Mouse (Mus musculus) midbrain, embryonic 12.5 days (tissue): ENCODE measurements at regions not wholly inside any gene's neighbourhood (a gene's known extent, or its start where the extent isn't known, plus 50 kb on each side); places are given as distances from the start of the nearest gene placed in this dataset.

Source experiments
- ATAC-seq: fragments of 200-750 bp; cut with Nextera tagmentation; 2 replicates; pipeline ENCODE4 v1.8.0; 2017; ENCODE audit warnings: low read depth, moderate TSS enrichment, moderate library complexity; ENCODE audit not compliant: low FRiP score
- H3K27ac ChIP-seq: fragments of 300-500 bp; sonication (generic); replicated peaks from 2 replicates; pipeline ENCODE4 v1.5.1; 2016; ENCODE audit warnings: mild to moderate bottlenecking
- H3K27me3 ChIP-seq: fragments of 300-500 bp; sonication (generic); 2 replicates; pipeline ENCODE4 v1.6.1; 2016; ENCODE audit warnings: mild to moderate bottlenecking
- H3K36me3 ChIP-seq: fragments of 300-500 bp; sonication (generic); 2 replicates; pipeline ENCODE4 v1.6.1; 2016
- H3K4me1 ChIP-seq: fragments of 300-500 bp; sonication (generic); 2 replicates; pipeline ENCODE4 v1.6.1; 2016
- H3K4me2 ChIP-seq: fragments of 300-500 bp; sonication (generic); replicated peaks from 2 replicates; pipeline ENCODE4 v1.6.1; 2016; ENCODE audit warnings: mild to moderate bottlenecking, moderate library complexity
- H3K4me3 ChIP-seq: fragments of 300-500 bp; sonication (generic); 2 replicates; pipeline ENCODE4 v1.5.1; 2016; ENCODE audit warnings: mild to moderate bottlenecking
- H3K9ac ChIP-seq: fragments of 300-500 bp; sonication (generic); replicated peaks from 2 replicates; pipeline ENCODE4 v1.6.1; 2016; ENCODE audit warnings: mild to moderate bottlenecking, moderate library complexity
- H3K9me3 ChIP-seq: fragments of 300-500 bp; sonication (generic); 2 replicates; pipeline ENCODE4 v1.6.1; 2016; ENCODE audit warnings: mild to moderate bottlenecking
- WGBS: fragments of 180-500 bp; shearing (Covaris S2); methylation state at CpG from one replicate; pipeline ENCODE4 v1.1.7; 2016; 5-methylcytosine and 5-hydroxymethylcytosine counted together

- H3K4me1 ChIP-seq, result peaks cover 39% of the 10 kb centered on the region
Observed at GRCm38 (mm10) chr3:149330716-149331115, 340.4 kb upstream of the Adgrl2 start.

GRCm38 (mm10) chr3:149330041-149330440 is 339.7 kb upstream of the Adgrl2 start:
- Histone ChIP-seq H3K4me3 (no peak overlapping the region), H3K36me3 (no peaks in the 10 kb centered on the region), H3K4me2 (no peak overlapping the region), H3K27ac (no peak overlapping the region), H3K4me1 (peaks cover 37% of the 10 kb centered on the region), H3K9ac (no peak overlapping the region), H3K9me3 (no peaks in the 10 kb centered on the region), H3K27me3 (peaks cover 12% of the 10 kb centered on the region)
- no peak for ATAC-seq
- 66% methylated on average over 10 of the region's 10 CpGs for WGBS

More at GRCm38 (mm10) chr3:149330716-149331115, 340.4 kb upstream of the Adgrl2 start:
- 53% methylated on average over 10 of the region's 10 CpGs for WGBS
- no peak for ATAC-seq
- peak overlapping the region; percentile 52 for H3K27ac ChIP-seq
- no peak overlapping the region for H3K4me2 ChIP-seq
- H3K9me3 ChIP-seq, result no peaks in the 10 kb centered on the region
- H3K36me3 ChIP-seq, result no peaks in the 10 kb centered on the region
- peaks cover 14% of the 10 kb centered on the region for H3K27me3 ChIP-seq
- no peak overlapping the region for H3K4me3 ChIP-seq
- no peak overlapping the region for H3K9ac ChIP-seq

- H3K36me3 ChIP-seq, result no peaks in the 10 kb centered on the region
- peaks cover 8% of the 10 kb centered on the region; the same call in 1 of the 2 replicates for H3K27me3 ChIP-seq
- H3K9me3 ChIP-seq, result no peaks in the 10 kb centered on the region
- H3K4me1 ChIP-seq, result peaks cover 36% of the 10 kb centered on the region
- no peak overlapping the region for H3K9ac ChIP-seq
- H3K4me3 ChIP-seq, result no peak overlapping the region
- H3K27ac ChIP-seq, result no peak overlapping the region
- no peak for ATAC-seq
- WGBS, result 84% methylated on average over 6 of the region's 6 CpGs
- no peak overlapping the region for H3K4me2 ChIP-seq
Observed at GRCm38 (mm10) chr3:149329615-149330014, 339.3 kb upstream of the Adgrl2 start.

DNA sequence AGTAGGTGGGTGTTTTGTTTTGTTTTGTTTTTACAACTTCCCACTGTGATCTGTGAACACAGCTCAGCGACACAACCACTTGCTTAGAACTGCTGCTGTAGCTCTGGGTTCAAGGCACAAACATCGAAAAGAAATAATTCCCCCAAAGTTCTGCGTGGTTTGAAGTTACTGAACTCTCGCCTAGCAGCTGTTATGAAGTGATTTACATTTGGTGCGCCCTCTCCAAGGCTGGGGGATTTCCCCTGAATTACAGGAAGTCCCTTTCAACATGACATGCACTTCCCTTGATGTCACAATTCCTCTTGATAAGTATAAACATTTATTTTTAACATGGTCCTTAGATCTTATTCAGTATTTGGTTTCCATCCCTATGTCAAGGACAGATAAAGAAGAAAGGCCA is 336.3 kb upstream of the Adgrl2 start:
- peaks cover 21% of the 10 kb centered on the region for H3K4me1 ChIP-seq
- WGBS, result 67% methylated on average over 5 of the region's 5 CpGs

GRCm38 (mm10) chr3:149324088-149324487 is 333.7 kb upstream of the Adgrl2 start:
- ATAC-seq, result no peak
- H3K4me3 ChIP-seq, result no peak overlapping the region
- H3K4me2 ChIP-seq, result no peak overlapping the region
- no peak overlapping the region for H3K27ac ChIP-seq
- H3K9me3 ChIP-seq, result no peaks in the 10 kb centered on the region
- no peak overlapping the region for H3K9ac ChIP-seq
- H3K36me3 ChIP-seq, result no peaks in the 10 kb centered on the region
- WGBS, result 81% methylated on average over 2 of the region's 2 CpGs
- H3K27me3 ChIP-seq, result no peaks in the 10 kb centered on the region
- peaks cover 9% of the 10 kb centered on the region; the same call in 1 of the 2 replicates for H3K4me1 ChIP-seq

More for the DNA sequence above, 336.3 kb upstream of the Adgrl2 start:
- Histone ChIP-seq H3K4me3 (no peak overlapping the region), H3K4me2 (no peak overlapping the region), H3K9ac (no peak overlapping the region), H3K27ac (no peak overlapping the region), H3K36me3 (no peaks in the 10 kb centered on the region), H3K27me3 (no peaks in the 10 kb centered on the region), H3K9me3 (no peaks in the 10 kb centered on the region)
- no peak for ATAC-seq

DNA sequence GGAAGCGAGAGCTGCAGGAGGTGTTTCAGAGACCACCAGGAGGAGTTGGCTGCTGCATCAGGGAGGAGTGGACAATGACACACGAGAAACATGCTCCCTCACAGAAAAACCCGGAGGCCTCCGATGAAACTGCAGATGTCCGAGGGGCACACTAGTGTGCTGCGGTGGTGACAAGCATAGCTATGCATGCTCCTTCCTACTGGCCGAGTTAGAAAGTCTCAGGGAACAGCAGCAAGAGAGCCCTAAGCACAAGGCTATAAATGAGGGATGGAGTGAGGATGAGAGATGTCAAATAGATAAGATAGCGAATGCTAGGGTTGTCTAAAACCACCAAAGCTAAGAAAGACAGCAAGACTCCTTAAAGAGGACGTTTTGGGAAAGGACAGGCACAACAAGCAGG is 328.4 kb upstream of the Adgrl2 start:
- Histone ChIP-seq H3K36me3 (no peaks in the 10 kb centered on the region), H3K4me2 (no peak overlapping the region), H3K27ac (no peak overlapping the region), H3K9ac (no peak overlapping the region), H3K4me3 (no peak overlapping the region), H3K4me1 (peaks cover 8% of the 10 kb centered on the region), H3K27me3 (no peaks in the 10 kb centered on the region), H3K9me3 (no peaks in the 10 kb centered on the region)
- 70% methylated on average over 9 of the region's 9 CpGs for WGBS
- no peak for ATAC-seq

GRCm38 (mm10) chr3:149314258-149314657 is 323.9 kb upstream of the Adgrl2 start:
- Histone ChIP-seq H3K4me1 (peaks cover 11% of the 10 kb centered on the region), H3K27ac (no peak overlapping the region), H3K4me3 (no peak overlapping the region), H3K27me3 (no peaks in the 10 kb centered on the region), H3K4me2 (no peak overlapping the region), H3K36me3 (no peaks in the 10 kb centered on the region), H3K9me3 (0 out of 2 replicates have a peak, but pooled peaks cover 3% of the 10 kb centered on the region), H3K9ac (no peak overlapping the region)
- no peak for ATAC-seq
- WGBS, result 37% methylated on average over 4 of the region's 4 CpGs

DNA sequence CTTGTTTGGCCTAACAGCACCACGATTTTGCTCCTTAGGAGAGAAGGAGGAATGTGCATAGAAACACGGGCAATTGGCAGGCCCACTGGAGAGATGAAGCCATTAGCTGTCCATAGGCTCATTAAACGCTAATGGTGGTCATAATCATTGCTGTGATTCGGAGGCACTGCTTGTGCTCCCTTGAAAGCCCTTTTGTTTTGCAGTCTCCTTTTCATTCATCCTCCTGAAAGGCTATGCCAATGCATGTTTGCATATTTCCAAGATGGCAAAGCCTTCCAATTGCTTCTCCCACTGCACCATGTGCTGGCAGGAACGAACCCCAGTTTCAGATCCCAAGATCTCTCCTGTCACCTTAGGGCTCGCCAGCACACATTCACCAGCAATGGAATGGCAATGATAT is 322.9 kb upstream of the Adgrl2 start:
- Histone ChIP-seq H3K9ac (no peak overlapping the region), H3K9me3 (0 out of 2 replicates have a peak, but pooled peaks cover 3% of the 10 kb centered on the region), H3K27me3 (peaks cover 2% of the 10 kb centered on the region), H3K36me3 (no peaks in the 10 kb centered on the region), H3K4me1 (peaks cover 11% of the 10 kb centered on the region), H3K27ac (no peak overlapping the region), H3K4me2 (no peak overlapping the region), H3K4me3 (no peak overlapping the region)
- 83% methylated on average over 6 of the region's 6 CpGs for WGBS
- ATAC-seq, result no peak

DNA sequence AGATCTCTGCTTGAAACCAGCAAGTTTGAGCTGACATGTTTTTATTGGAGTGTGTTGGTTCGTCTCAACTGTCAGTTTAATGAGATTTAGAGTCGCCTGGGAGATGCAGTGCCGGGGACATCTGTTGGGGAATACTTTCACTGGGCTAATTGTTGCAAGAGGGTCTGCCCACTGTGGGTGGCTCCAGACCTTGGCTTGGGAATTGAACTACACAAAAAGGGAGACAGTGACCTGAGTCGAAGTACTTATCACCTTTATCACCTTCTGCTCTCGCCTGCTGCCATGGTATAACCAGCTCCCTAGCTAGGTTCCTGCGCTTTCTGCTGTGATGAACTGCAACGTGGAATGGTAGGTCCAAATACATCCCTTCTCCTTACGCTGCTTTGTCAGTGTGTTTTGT is 321.2 kb upstream of the Adgrl2 start:
- H3K4me3 ChIP-seq, result no peak overlapping the region
- peaks cover 16% of the 10 kb centered on the region for H3K4me1 ChIP-seq
- no peak overlapping the region for H3K9ac ChIP-seq
- no peak for ATAC-seq
- 0 out of 2 replicates have a peak, but pooled peaks cover 3% of the 10 kb centered on the region for H3K9me3 ChIP-seq
- no peaks in the 10 kb centered on the region for H3K36me3 ChIP-seq
- H3K27ac ChIP-seq, result no peak overlapping the region
- WGBS, result 93% methylated on average over 8 of the region's 8 CpGs
- H3K27me3 ChIP-seq, result peaks cover 7% of the 10 kb centered on the region
- no peak overlapping the region for H3K4me2 ChIP-seq

DNA sequence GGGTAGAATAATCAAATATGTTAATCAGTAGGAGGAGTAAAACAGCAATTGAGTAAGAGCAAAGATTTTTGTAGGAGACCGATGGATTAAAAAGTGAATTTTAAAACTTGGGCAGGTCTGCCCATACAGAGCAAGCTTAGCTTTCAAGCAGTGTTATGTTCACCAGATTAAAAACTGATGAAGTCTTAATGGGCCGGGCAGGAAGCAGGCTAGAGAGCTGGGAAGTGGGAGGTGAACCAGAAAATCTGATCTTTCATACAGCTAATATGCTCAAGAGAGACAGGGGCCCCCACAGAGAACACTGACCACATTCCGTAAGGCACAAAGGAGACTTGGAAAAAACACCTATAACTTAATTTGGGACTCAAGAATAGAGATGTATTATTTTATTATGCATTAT is 316.4 kb upstream of the Adgrl2 start:
- 18% methylated on average over 3 of the region's 3 CpGs for WGBS

DNA sequence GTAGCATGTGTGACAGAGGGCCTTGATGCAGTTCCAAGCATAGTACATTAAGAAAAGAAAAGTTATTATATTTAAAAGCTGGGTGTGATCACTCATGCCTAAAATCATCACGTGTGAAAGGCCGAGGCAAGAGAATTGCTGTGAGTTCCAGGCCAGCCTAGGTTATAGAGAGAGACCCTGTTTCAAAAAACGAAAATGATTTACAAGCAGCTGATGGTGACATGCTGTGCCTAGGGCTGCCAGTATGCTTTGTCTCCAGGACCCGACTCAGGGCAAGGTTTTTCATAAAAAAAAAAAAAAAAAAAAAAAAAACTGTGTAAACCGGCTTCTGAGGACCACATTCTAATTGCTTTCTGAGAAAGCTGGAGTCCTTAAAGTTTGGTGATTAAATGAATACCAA is 315.9 kb upstream of the Adgrl2 start:
- 9% methylated on average over 5 of the region's 5 CpGs for WGBS

More for the DNA sequence above, 316.4 kb upstream of the Adgrl2 start:
- Histone ChIP-seq H3K27me3 (peaks cover 7% of the 10 kb centered on the region), H3K36me3 (no peaks in the 10 kb centered on the region), H3K4me2 (no peak overlapping the region), H3K9ac (no peak overlapping the region), H3K4me3 (no peak overlapping the region), H3K4me1 (0 out of 2 replicates have a peak, but pooled peaks cover 6% of the 10 kb centered on the region), H3K9me3 (0 out of 2 replicates have a peak, but pooled peaks cover 3% of the 10 kb centered on the region), H3K27ac (no peak overlapping the region)
- ATAC-seq, result peak; percentile 42; the same call in 1 of the 2 replicates

DNA sequence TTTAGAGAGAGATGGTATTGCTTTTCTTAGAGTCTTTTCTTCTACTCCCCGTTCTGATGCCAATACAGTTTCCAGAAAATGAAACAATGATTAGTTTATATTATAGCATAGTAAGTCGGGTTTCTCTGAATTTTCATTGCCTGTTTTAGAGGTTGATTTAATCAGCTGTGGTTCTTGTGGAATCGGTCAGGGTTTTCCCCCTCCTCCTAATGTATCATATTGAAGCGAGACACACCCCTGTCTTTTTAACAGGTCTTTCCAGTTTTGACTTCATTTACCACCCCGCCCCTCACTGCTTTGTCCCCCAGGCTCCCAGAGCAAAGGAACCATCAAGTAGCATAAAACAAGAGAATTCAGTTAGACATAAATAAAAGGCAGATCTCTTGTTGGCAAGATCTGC is 315.1 kb upstream of the Adgrl2 start:
- Histone ChIP-seq H3K4me3 (no peak overlapping the region), H3K27me3 (peaks cover 7% of the 10 kb centered on the region), H3K4me1 (0 out of 2 replicates have a peak, but pooled peaks cover 6% of the 10 kb centered on the region), H3K27ac (no peak overlapping the region), H3K9ac (no peak overlapping the region), H3K9me3 (no peaks in the 10 kb centered on the region), H3K36me3 (no peaks in the 10 kb centered on the region), H3K4me2 (no peak overlapping the region)
- ATAC-seq, result no peak
- 71% methylated on average over 5 of the region's 5 CpGs for WGBS

More for the DNA sequence above, 315.9 kb upstream of the Adgrl2 start:
- no peaks in the 10 kb centered on the region for H3K9me3 ChIP-seq
- H3K27me3 ChIP-seq, result peaks cover 7% of the 10 kb centered on the region
- H3K9ac ChIP-seq, result no peak overlapping the region
- H3K36me3 ChIP-seq, result no peaks in the 10 kb centered on the region
- no peak overlapping the region for H3K27ac ChIP-seq
- peak; percentile 80 for ATAC-seq
- no peak overlapping the region for H3K4me3 ChIP-seq
- H3K4me2 ChIP-seq, result no peak overlapping the region
- 0 out of 2 replicates have a peak, but pooled peaks cover 6% of the 10 kb centered on the region for H3K4me1 ChIP-seq

- no peaks in the 10 kb centered on the region for H3K36me3 ChIP-seq
- no peaks in the 10 kb centered on the region for H3K9me3 ChIP-seq
- 0 out of 2 replicates have a peak, but pooled peaks cover 6% of the 10 kb centered on the region for H3K4me1 ChIP-seq
- no peak overlapping the region for H3K4me3 ChIP-seq
- no peak for ATAC-seq
- 59% methylated on average over 6 of the region's 6 CpGs for WGBS
- H3K4me2 ChIP-seq, result no peak overlapping the region
- peaks cover 7% of the 10 kb centered on the region for H3K27me3 ChIP-seq
- no peak overlapping the region for H3K9ac ChIP-seq
- H3K27ac ChIP-seq, result no peak overlapping the region
Observed at GRCm38 (mm10) chr3:149305011-149305413, 314.7 kb upstream of the Adgrl2 start.
